Mouse (Mus musculus): Measurements from ENCODE around the gene Gm10715.
"Not testable (repeated sequence)": the region's sequence is repeated elsewhere in the genome, so short reads cannot be mapped to it uniquely, and the experiment has no call there.

DNA sequence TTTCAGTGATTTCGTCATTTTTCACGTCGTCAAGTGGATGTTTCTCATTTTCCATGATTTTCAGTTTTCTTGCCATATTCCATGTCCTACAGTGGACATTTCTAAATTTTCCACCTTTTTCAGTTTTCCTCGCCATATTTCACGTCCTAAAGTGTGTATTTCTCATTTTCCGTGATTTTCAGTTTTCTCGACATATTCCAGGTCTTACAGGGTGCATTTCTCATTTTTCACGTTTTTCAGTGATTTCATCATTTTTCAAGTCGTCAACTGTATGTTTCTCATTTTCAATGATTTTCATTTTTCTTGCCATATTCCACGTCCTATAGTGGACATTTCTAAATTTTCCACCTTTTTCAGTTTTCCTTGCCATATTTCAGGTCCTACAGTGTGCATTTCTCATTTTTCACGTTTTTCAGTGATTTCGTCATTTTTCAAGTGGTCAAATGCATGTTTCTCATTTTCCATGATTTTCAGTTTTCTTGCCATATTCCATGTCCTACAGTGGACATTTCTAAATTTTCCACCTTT lies 36.2 kb upstream of the Gm10715 start, which contains the start of gene Gm10722:
- not testable (repeated sequence) for TF ChIP-seq RAD21 (IDR thresholded peaks at IDR 0.05; ENCODE audit: low read depth, low read length); NRF1 (IDR thresholded peaks at IDR 0.05; ENCODE audit: insufficient read depth, low read depth, low read length, poor library complexity, severe bottlenecking); POLR2A (IDR thresholded peaks at IDR 0.05; ENCODE audit: control insufficient read depth in 1 of 2, insufficient read depth in 1 of 2, low read depth in 1 of 2, low read length in 2 of 2, poor library complexity in 1 of 2); MYC (IDR thresholded peaks at IDR 0.05; ENCODE audit: low read depth, low read length); MEF2A (IDR thresholded peaks at IDR 0.05; ENCODE audit: extremely low read depth, insufficient replicate concordance, low read depth, low read length, poor library complexity, severe bottlenecking)

All from MEL (cell line).